Mouse (Mus musculus) lung, postnatal 0 days (tissue): ENCODE results near the gene Ppard. TPM values are rescaled to one million over a fixed set of nuclear protein-coding genes. Genes with fewer than 3 reads are reported as not detected.

Source experiments
- ATAC-seq: fragments of 200-750 bp; cut with Nextera tagmentation; 2 replicates; pipeline ENCODE4 v1.8.0; 2017; ENCODE audit warnings: moderate library complexity
- DNase-seq: peaks from one replicate; pipeline ENCODE4 v3.0.0-alpha.2; 2016; ENCODE audit warnings: low spot score
- H3K27ac ChIP-seq: fragments of 300-500 bp; sonication (generic); 2 replicates; pipeline ENCODE4 v1.5.1; 2014; ENCODE audit warnings: antibody characterized with exemption, mild to moderate bottlenecking, low read length, mixed read lengths
- H3K27me3 ChIP-seq: fragments of 300-500 bp; sonication (generic); replicated peaks from 2 replicates; pipeline ENCODE4 v1.6.1; 2014; ENCODE audit warnings: low read length, mixed read lengths; ENCODE audit not compliant: insufficient read depth
- H3K36me3 ChIP-seq: fragments of 300-500 bp; sonication (generic); 2 replicates; pipeline ENCODE4 v1.6.1; 2014; ENCODE audit warnings: low read length, mixed read lengths; ENCODE audit not compliant: insufficient read depth
- H3K4me1 ChIP-seq: fragments of 300-500 bp; sonication (generic); 2 replicates; pipeline ENCODE4 v1.6.1; 2014; ENCODE audit warnings: antibody characterized with exemption, low read depth, low read length, mixed read lengths; ENCODE audit not compliant: insufficient read depth
- H3K4me2 ChIP-seq: fragments of 300-500 bp; sonication (generic); replicated peaks from 2 replicates; pipeline ENCODE4 v1.6.1; 2014; ENCODE audit warnings: low read depth, mild to moderate bottlenecking, low read length, moderate library complexity, mixed read lengths
- H3K4me3 ChIP-seq: fragments of 300-500 bp; sonication (generic); 2 replicates; pipeline ENCODE4 v1.5.1; 2014; ENCODE audit warnings: low read depth, low read length
- H3K9ac ChIP-seq: fragments of 300-500 bp; sonication (generic); replicated peaks from 2 replicates; pipeline ENCODE4 v1.6.1; 2014; ENCODE audit warnings: low read depth, mild to moderate bottlenecking
- H3K9me3 ChIP-seq: fragments of 300-500 bp; sonication (generic); 2 replicates; pipeline ENCODE4 v1.6.1; 2016; ENCODE audit warnings: low read length, mixed read lengths
- CTCF ChIP-seq: IDR thresholded peaks from 2 replicates; pipeline ENCODE4 v1.5.1; 2016; ENCODE audit warnings: antibody characterized with exemption, mild to moderate bottlenecking
- EP300 ChIP-seq: IDR thresholded peaks from 2 replicates; pipeline ENCODE4 v1.6.1; 2016; ENCODE audit warnings: antibody characterized with exemption, mild to moderate bottlenecking, control low read depth
- WGBS: fragments of 180-500 bp; shearing (Covaris S2); extraction: QIAGEN DNeasy Blood & Tissue Kit; methylation state at CpG from one replicate; pipeline ENCODE4 v1.1.7; 2014; 5-methylcytosine and 5-hydroxymethylcytosine counted together
- polyA plus RNA-seq: library from polyadenylated mRNA; unstranded; fragments of >200 nt; fragmentation: Nextera tagmentation; extraction: Ambion mirVana; gene quantifications from 2 replicates; pipeline ENCODE4 v1.2.1, GENCODE M21; 2015

The Ppard gene
- polyA plus RNA-seq, 1 experiment from 2014 or later, result 2.4 TPM

DNA sequence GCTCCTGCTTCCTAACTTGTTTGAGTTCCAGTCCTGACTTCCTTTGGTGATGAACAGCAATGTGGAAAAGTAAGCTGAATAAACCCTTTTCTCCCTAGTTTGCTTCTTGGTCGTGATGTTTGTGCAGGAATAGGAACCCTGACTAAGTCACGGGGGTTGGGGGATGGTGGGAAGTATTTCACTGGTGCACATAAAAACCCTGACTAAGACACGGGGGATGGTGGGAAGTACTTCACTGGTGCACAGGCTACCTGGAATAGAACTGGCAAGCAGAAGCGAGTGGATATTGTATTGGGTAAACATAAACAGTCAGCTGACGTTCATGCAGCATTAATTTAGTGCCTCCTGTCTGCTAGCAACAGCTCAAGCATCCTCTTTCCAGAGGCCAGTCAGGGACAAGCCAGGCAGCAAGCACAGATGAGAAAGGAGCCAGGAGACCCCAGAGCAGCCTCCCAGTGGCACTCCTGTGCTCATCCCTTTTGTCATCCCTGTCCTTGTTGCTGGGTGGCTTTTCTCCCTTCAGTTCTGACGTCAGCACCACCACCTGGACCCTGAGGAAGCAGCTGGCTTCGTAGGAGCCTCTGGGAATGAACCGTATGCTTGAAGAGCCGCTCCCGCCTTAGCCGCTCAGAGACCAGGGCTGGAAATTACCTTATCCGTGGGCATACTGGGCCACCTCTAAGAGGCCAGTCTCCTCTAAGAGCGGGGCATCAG, 30.8 kb downstream of the Ppard start:
- no peak overlapping the region for H3K9ac ChIP-seq
- ATAC-seq (no peak), DNase-seq (no peak)
- 45% methylated on average over 13 of the region's 13 CpGs for WGBS
- H3K36me3 ChIP-seq, result no peaks in the 10 kb centered on the region
- H3K4me3 ChIP-seq, result no peak overlapping the region
- H3K9me3 ChIP-seq, result no peaks in the 10 kb centered on the region
- no peak overlapping the region for H3K4me2 ChIP-seq
- TF ChIP-seq CTCF (no peak), EP300 (no peak)
- H3K4me1 ChIP-seq, result no peaks in the 10 kb centered on the region
- no peak overlapping the region for H3K27ac ChIP-seq
- H3K27me3 ChIP-seq, result no peaks in the 10 kb centered on the region

DNA sequence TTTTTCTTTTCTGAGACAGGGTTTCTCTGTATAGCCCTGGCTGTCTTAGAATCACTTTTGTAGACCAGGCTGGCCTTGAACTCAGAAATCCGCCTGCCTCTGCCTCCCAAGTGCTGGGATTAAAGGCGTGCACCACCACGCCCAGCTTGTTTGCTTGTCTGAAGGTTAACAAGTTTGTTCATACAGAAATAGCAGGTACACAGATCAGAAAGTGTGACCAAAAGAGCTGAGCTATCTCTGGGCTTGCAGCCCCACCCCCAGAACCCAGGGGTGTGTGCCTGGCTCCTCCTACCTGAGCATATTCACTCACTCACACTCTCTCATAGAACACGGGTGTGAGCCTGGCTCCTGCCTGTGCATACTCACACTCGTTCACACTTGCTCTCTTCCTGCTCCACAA, 34.8 kb downstream of the Ppard start:
- 78% methylated on average over 5 of the region's 5 CpGs for WGBS
- DNase-seq, result no peak
- H3K27me3 ChIP-seq, result no peaks in the 10 kb centered on the region
- H3K4me1 ChIP-seq, result no peaks in the 10 kb centered on the region
- H3K36me3 ChIP-seq, result no peaks in the 10 kb centered on the region
- H3K27ac ChIP-seq, result no peak overlapping the region
- no peak overlapping the region for H3K9ac ChIP-seq
- H3K9me3 ChIP-seq, result no peaks in the 10 kb centered on the region
- no peak overlapping the region for H3K4me3 ChIP-seq
- no peak overlapping the region for H3K4me2 ChIP-seq
- TF ChIP-seq EP300, result no peak
- no peak for TF ChIP-seq CTCF
- ATAC-seq, result no peak

DNA sequence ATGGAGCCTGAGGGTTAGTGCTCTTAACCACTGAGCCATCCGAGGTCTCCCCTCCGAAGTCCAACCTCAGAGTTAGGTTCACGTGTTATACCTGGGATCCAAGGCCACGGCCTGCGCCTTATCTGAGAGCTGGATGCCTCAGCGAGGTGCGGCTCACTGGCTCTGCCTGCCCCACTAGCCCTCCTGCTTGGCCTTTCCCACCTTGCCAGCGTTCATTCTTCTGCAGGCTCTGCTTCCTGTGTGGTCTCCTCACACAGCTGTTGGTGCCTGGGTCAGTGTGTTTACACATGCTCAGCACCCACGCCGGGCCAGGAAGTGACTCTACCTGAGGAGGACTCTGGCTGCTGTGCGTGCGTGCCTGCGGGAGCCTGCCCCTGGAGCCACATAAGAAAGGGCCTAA, 37.7 kb downstream of the Ppard start:
- DNase-seq (peak; percentile 60), ATAC-seq (peak; percentile 67)
- TF ChIP-seq CTCF (no peak), EP300 (no peak)
- Histone ChIP-seq H3K27ac (peak overlapping the region; percentile 47), H3K27me3 (no peaks in the 10 kb centered on the region), H3K9ac (no peak overlapping the region), H3K36me3 (no peaks in the 10 kb centered on the region), H3K9me3 (no peaks in the 10 kb centered on the region), H3K4me1 (no peaks in the 10 kb centered on the region), H3K4me2 (no peak overlapping the region), H3K4me3 (no peak overlapping the region)
- WGBS, result 29% methylated on average over 13 of the region's 13 CpGs

DNA sequence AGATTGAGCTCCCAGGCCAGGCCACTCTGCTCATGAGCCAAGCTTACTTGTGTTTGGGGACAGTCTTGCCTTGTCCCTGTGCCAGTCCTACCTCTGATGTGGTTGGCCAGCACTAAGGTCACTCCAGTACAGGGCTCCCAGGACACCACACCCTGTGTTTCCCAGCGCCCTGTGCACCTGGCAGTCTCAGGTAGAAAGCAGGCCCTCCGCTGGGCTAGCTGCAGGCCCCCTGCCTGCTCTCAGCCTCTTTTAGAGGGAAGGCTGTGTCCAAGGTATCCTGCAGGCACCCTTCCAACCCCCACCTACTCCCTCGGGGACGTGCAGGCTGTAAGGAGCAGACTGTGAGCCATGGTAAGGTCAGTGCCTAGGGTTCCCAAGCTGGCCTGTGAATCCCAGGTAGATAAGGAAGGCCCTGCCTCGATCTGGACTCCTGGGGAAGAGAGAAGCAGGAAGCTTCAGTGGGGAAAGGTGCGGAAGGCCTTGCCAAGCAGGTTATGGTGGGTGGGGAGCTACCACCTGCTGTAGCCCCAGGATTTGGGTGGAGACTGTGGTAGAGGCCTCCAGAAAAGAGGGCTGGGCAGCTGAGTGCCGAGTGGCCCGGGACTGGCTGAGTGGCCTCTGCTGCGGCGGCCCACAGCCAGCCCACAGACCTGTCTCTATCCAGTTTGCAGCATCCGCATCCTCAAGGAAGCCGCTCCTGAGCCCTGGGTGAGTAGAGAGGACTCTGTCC, 39.2 kb downstream of the Ppard start:
- TF ChIP-seq EP300 (no peak), CTCF (no peak)
- no peak overlapping the region for H3K4me2 ChIP-seq
- 61% methylated on average over 12 of the region's 12 CpGs for WGBS
- no peak overlapping the region for H3K9ac ChIP-seq
- ATAC-seq (peak; percentile 52), DNase-seq (peak; percentile 44)
- H3K27me3 ChIP-seq, result no peaks in the 10 kb centered on the region
- no peaks in the 10 kb centered on the region for H3K9me3 ChIP-seq
- H3K36me3 ChIP-seq, result no peaks in the 10 kb centered on the region
- peak overlapping the region; percentile 73 for H3K27ac ChIP-seq
- no peak overlapping the region for H3K4me3 ChIP-seq
- H3K4me1 ChIP-seq, result no peaks in the 10 kb centered on the region

DNA sequence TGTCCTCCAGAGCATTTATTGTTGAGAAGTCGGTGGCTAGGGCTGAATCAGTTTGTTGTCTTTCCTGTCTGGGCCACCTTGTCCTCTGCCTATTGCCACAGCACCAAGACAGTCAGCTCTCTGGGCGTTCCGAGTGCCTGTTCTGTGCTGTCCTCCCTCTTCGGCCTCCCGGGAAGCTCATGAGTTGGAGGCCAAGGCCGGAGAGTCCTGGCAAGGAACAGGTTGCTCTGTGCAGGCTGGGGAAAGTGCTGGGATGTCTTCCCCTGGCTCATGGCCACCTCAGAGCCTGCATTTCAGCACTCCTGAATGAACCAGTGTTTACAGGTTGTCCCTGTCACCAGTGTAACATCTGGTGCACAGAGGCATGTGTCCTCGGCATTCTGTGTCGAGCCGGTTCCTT, 39.8 kb downstream of the Ppard start:
- Histone ChIP-seq H3K4me2 (no peak overlapping the region), H3K9me3 (no peaks in the 10 kb centered on the region), H3K4me3 (no peak overlapping the region), H3K27me3 (no peaks in the 10 kb centered on the region), H3K27ac (peak overlapping the region; percentile 73), H3K4me1 (no peaks in the 10 kb centered on the region), H3K9ac (no peak overlapping the region), H3K36me3 (no peaks in the 10 kb centered on the region)
- DNase-seq (no peak), ATAC-seq (no peak)
- no peak for TF ChIP-seq EP300
- 61% methylated on average over 9 of the region's 9 CpGs for WGBS

DNA sequence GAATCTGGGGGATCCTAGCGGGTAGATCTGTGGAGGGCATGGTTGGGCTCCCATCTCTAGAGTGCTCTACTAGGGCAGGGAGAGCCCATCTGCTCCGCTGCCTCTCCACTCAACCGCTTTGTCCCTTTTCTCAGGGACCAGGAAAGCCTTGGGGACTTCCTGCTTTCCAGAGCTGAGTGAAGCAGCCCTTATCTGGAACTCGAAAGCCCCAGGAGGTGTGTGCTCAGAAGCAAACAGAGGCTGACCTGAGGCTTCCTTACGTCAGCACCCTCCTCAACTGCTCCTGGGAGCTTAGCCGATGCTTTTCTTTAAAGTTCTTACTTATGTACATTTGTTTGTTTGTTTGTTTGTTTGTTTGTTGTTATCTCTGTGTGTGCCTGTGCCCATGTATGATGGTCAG, 40.3 kb downstream of the Ppard start:
- ATAC-seq (peak; percentile 78), DNase-seq (peak; percentile 75)
- 52% methylated on average over 6 of the region's 6 CpGs for WGBS
- Histone ChIP-seq H3K9me3 (no peaks in the 10 kb centered on the region), H3K27ac (peak overlapping the region; percentile 73), H3K9ac (no peak overlapping the region), H3K4me1 (no peaks in the 10 kb centered on the region), H3K4me2 (no peak overlapping the region), H3K27me3 (no peaks in the 10 kb centered on the region), H3K4me3 (no peak overlapping the region), H3K36me3 (no peaks in the 10 kb centered on the region)
- TF ChIP-seq EP300, result no peak
- TF ChIP-seq CTCF, result no peak
